Mouse (Mus musculus): ENCODE results near the gene BC107364.
"Not testable (repeated sequence)": the region's sequence is repeated elsewhere in the genome, so short reads cannot be mapped to it uniquely, and the experiment has no call there.

BC107364 gene

DNA sequence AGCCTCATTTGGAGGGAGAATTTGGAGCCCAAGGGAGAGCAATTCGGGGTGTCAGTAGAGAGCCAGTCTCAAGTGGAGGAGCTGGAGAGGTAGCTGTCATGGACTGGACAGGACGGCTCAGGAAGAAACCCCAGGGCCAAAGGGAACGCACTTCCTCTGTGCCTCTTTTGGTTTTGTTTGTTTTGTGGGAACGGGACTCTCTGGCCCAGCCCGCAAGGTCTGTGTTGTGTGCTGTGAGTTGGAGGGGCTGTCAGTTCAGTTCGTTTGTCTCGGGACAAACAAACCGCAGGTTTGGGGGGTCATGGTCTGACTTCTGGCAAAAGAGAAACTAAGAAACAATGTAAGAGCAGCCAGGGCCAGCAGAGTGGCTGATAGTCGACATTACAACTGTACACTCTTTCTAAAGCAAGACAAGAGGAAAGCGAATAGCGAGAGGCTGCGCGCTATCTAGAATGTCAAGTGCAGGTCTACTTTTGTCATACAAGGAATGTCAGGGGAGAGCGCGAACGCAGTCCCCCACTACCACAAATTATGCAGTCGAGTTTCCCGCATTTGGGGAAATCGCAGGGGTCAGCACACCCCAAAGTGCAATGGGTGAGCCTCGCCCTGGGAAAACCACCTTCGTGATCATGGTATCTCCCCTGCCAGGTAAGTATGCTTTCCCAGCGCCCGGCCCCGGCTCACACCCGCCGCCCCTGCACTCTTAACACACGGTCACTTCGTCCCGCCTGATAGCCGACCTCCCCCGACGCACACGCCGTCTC, 34.1 kb upstream of the BC107364 start:
- DNase-seq (ENCODE audit: low spot score in 2 of 2), result not testable (repeated sequence)

- no peak for DNase-seq (ENCODE audit: low spot score in 2 of 2)
Observed at GRCm38 (mm10) chr3:96485361-96485760, 33.3 kb upstream of the BC107364 start.

DNA sequence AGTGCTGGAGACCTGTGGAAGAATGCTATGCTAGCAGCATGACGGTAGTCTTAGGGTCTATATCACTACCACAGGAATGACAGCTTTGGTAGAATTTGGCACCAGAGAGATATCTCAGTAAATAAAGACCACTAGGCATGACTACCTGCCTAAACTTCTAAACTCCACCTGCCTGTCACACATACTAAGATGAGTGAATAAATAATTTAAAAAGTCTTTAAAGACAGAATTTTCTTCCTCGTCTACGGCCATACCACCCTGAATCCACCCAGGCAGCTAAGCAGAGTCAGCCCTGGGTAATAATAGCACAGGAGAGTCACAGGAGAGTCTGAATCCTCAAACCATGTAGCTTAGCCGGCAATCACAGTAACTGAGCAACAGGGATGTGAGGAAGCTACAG, 32.8 kb upstream of the BC107364 start:
- no peak for DNase-seq (ENCODE audit: low spot score in 2 of 2)

- no peak for DNase-seq (ENCODE audit: low spot score in 2 of 2)
Observed at GRCm38 (mm10) chr3:96483946-96484345, 31.8 kb upstream of the BC107364 start.

- not testable (repeated sequence) for DNase-seq (ENCODE audit: low spot score in 2 of 2)
Observed at GRCm38 (mm10) chr3:96483044-96483443, 30.9 kb upstream of the BC107364 start.

GRCm38 (mm10) chr3:96482451-96482850, 30.3 kb upstream of the BC107364 start:
- DNase-seq (ENCODE audit: low spot score in 2 of 2), result peak in 1 of 2 experiments; percentile 32

DNA sequence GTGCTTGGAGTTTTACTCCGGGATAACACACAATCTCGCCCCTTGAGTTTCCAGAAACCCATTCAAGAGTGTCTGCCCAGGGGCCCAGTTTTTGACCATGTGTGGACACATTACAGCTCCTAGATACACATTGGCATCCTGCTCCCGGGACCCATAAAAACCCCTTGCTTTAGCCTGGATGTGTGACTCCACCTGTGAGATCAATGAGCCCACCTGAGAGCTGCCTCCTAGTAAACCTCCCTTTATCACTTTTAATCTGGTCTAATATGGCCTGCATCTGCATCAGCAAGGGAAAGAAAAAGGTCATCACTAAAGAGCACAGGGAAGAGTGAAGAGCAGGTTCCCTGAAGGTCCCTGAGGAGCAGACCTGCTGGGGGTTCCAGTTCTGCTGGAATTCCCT, 29.8 kb upstream of the BC107364 start:
- DNase-seq (ENCODE audit: low spot score in 2 of 2), result peak in 1 of 2 experiments; percentile 43

- no peak for DNase-seq (ENCODE audit: low spot score in 2 of 2)
Observed at GRCm38 (mm10) chr3:96480684-96481270, 28.7 kb upstream of the BC107364 start.

GRCm38 (mm10) chr3:96479249-96479648, 27.1 kb upstream of the BC107364 start:
- no peak for DNase-seq (ENCODE audit: low spot score in 2 of 2)

- no peak for DNase-seq (ENCODE audit: low spot score in 2 of 2)
Observed at GRCm38 (mm10) chr3:96477558-96477957, 25.5 kb upstream of the BC107364 start.

DNA sequence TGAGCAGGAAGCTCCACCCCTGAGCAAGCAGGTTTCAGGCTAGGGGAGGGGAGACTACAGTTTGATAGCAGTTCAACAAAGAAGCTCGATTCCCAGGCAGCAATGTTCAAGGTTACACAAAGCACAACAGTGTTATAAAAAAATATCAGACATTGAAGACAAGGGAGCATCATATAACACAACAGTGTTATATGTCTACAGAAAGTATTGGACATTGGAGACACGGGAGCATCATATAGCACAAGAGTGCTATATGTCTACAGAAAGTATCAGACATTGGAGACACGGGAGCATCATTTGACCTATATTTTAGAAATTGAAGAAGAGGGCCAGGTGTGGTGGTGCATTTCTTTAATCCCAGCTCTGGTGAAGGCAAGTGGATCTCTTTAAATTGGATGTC, 25.0 kb upstream of the BC107364 start:
- no peak for DNase-seq (ENCODE audit: low spot score in 2 of 2)

GRCm38 (mm10) chr3:96474909-96475655, 23.0 kb upstream of the BC107364 start:
- no peak for DNase-seq (ENCODE audit: low spot score in 2 of 2)

- not testable (repeated sequence) for DNase-seq (ENCODE audit: low spot score in 2 of 2)
Observed at GRCm38 (mm10) chr3:96473556-96473955, 21.4 kb upstream of the BC107364 start.

- peak in 1 of 2 experiments; percentile 20 for DNase-seq (ENCODE audit: low spot score in 2 of 2)
Observed at GRCm38 (mm10) chr3:96472066-96472465, 20.0 kb upstream of the BC107364 start.

DNA sequence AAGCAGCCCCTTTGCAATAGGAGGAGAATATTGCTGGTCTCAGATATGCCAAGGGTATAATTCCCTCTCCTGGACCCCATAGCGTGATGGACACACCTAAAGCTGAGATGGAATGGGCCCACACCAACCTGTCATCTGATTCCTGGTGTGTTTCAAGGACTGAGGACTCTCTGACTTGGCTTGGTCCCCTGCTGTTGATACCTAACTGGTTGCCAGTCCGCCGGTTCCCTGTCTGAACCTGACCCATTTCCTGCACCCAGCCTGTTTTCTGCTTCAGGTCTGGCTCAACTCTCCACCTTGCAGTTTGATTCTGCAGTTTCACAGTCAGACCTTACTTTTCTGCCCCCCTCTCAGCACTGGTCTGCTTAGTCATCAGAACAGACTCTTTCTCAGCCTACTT, 17.5 kb upstream of the BC107364 start:
- DNase-seq (ENCODE audit: low spot score in 2 of 2), result peak in 1 of 2 experiments; percentile 52

DNA sequence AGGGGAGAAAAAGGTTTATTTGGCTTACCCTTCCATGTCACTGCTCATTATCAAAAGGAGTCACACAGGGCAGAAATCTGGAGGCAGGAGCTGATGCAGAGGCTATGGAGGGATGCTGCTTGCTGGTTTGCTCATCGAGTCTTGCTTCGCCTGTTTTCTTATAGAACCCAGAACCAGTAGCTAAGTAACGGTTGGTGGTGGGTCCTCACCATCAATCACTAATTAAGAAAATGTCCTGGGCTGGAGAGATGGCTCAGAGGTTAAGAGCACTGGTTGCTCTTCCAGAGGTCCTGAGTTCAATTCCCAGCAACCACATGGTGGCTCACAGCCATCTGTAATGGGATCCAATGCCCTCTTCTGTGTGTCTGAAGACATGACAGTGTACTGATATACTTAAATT, 16.2 kb upstream of the BC107364 start:
- peak in 1 of 2 experiments; percentile 5 for DNase-seq (ENCODE audit: low spot score in 2 of 2)

GRCm38 (mm10) chr3:96467641-96468040, 15.5 kb upstream of the BC107364 start:
- DNase-seq (ENCODE audit: low spot score in 2 of 2), result no peak

- DNase-seq (ENCODE audit: low spot score in 2 of 2), result no peak
Observed at GRCm38 (mm10) chr3:96463891-96464290, 11.8 kb upstream of the BC107364 start.

- DNase-seq (ENCODE audit: low spot score in 2 of 2), result not testable (repeated sequence)
Observed at GRCm38 (mm10) chr3:96460568-96460870, 8.4 kb upstream of the BC107364 start.

DNA sequence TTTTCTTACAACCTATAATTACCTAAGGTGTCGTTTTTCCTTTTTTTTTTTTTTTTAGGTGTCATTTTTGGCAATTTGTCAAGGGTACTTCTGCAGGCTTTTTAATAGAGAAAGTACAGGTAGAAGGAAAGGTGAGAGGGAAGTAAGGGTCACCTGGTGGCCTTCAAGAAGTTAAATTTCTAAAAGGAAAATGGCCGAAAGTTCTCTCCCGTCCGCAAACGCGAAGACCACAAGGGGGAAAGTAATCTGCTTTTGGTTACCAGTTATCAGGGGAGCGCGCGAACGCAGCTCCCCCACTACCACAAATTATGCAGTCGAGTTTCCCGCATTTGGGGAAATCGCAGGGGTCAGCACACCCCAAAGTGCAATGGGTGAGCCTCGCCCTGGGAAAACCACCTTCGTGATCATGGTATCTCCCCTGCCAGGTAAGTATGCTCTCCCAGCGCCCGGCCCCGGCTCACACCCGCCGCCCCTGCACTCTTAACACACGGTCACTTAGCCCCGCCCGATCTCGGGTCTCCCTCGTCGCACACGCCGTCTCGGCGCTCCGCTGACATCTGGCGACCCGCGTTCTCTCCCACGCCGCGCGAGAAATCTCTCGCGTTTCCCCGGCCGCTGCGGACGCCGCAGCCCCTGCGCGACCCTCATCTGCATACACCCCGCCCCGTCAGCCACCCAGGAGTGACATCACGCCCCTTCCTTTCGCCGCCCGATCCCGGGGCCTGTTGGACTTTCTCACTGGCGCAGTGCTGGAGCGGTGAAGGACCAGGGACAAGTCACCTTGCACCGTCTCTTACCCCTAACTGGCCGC, 7.9 kb upstream of the BC107364 start:
- not testable (repeated sequence) for DNase-seq (ENCODE audit: low spot score in 2 of 2)

- DNase-seq (ENCODE audit: low spot score in 2 of 2), result not testable (repeated sequence)
Observed at GRCm38 (mm10) chr3:96458886-96459439, 6.9 kb upstream of the BC107364 start.

DNA sequence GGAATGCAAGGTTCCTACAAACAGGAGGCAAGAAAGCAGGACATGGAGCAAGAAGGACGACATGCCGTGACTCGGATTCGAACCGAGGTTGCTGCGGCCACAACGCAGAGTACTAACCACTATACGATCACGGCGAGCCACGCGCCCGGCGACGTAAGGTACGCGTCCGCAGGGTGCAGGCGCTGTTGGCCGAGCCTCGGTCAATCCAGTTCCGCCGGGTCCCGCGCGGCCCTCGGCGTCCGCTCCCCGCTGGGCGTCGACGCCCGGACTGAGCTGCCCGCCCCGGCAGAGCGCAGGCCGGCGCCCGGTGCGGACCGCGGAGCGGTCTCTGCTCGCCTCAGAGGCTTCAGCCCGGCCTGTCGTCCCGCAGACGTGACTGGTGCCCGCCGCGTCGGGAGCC, 5.9 kb upstream of the BC107364 start:
- DNase-seq (ENCODE audit: low spot score in 2 of 2), result not testable (repeated sequence)

Data from urinary bladder, postnatal 4 days (tissue).